Mouse (Mus musculus) gastrocnemius, postnatal 10 days (tissue): Measurements from ENCODE around the gene Ndufs5. TPM values are rescaled to one million over a fixed set of nuclear protein-coding genes. Genes with fewer than 3 reads are reported as not detected.

Source experiments
- total RNA-seq, 2 experiments: library from RNA; stranded (reverse); gene quantifications; 2 replicates each; pipeline ENCODE4 v1.2.3; 2021

Gene Ndufs5
- total RNA-seq, 2 experiments from 2014 or later, result 227 to 266 TPM

Other genes with a start within 250 kb of the Ndufs5 start
- gene Macf1, start 33.8 kb downstream of the Ndufs5 start, total RNA-seq, result 100 to 1,000 TPM; 108 to 144 TPM
- gene Akirin1, start 32.1 kb upstream of the Ndufs5 start, total RNA-seq, result 10 to 100 TPM; 20.9 to 23.0 TPM
- gene Rhbdl2, start 69.7 kb upstream of the Ndufs5 start, total RNA-seq, result 1 to 10 TPM in 1 of 2 experiments, not detected in 1; 1.5 TPM
- not detected for gene 4933427I04Rik, start 141.5 kb upstream of the Ndufs5 start, total RNA-seq
- 10 to 100 TPM; 17.8 to 22.4 TPM for gene Mycbp, start 186.6 kb upstream of the Ndufs5 start, total RNA-seq
- 10 to 100 TPM; 28.8 to 34.0 TPM for gene Rragc, start 199.2 kb upstream of the Ndufs5 start, total RNA-seq
- not detected for gene 4930535I16Rik, start 199.8 kb upstream of the Ndufs5 start, total RNA-seq